Mouse (Mus musculus): ENCODE measurements around the gene Cript.

The Cript gene

GRCm38 (mm10) chr17:87025269-87025949, at the start of gene Cript, which contains the start of gene Pigf:
Cript (plus strand) TSS chr17:87025550.
Pigf (minus strand) TSS chr17:87025406.
- peak; percentile 95 for DNase-seq (ENCODE audit: low read depth, low spot score)

- DNase-seq (ENCODE audit: low read depth, low spot score) = no peak
Measured at GRCm38 (mm10) chr17:86976387-86976786, 49.0 kb upstream of the Cript start.

- DNase-seq (ENCODE audit: low read depth, low spot score) = no peak
Measured at GRCm38 (mm10) chr17:86978496-86978895, 46.9 kb upstream of the Cript start.

- DNase-seq (ENCODE audit: low read depth, low spot score) = no peak
Measured at GRCm38 (mm10) chr17:86981205-86981604, 44.1 kb upstream of the Cript start.

- DNase-seq (ENCODE audit: low read depth, low spot score) = no peak
Measured at GRCm38 (mm10) chr17:86981701-86982100, 43.6 kb upstream of the Cript start.

- peak; percentile 26 for DNase-seq (ENCODE audit: low read depth, low spot score)
Measured at GRCm38 (mm10) chr17:86982497-86982896, 42.9 kb upstream of the Cript start.

GRCm38 (mm10) chr17:86986449-86987138, 38.8 kb upstream of the Cript start:
- DNase-seq (ENCODE audit: low read depth, low spot score) = no peak

- DNase-seq (ENCODE audit: low read depth, low spot score) = no peak
Measured at GRCm38 (mm10) chr17:86988161-86988560, 37.2 kb upstream of the Cript start.

GRCm38 (mm10) chr17:86988601-86989184, 36.7 kb upstream of the Cript start:
- DNase-seq (ENCODE audit: low read depth, low spot score) = no peak

GRCm38 (mm10) chr17:86991306-86991705, 34.0 kb upstream of the Cript start:
- no peak for DNase-seq (ENCODE audit: low read depth, low spot score)

GRCm38 (mm10) chr17:86997323-86997722, 28.0 kb upstream of the Cript start:
- no peak for DNase-seq (ENCODE audit: low read depth, low spot score)

- DNase-seq (ENCODE audit: low read depth, low spot score) = no peak
Measured at GRCm38 (mm10) chr17:87008950-87009349, 16.4 kb upstream of the Cript start.

GRCm38 (mm10) chr17:87011301-87012019, 13.9 kb upstream of the Cript start:
- DNase-seq (ENCODE audit: low read depth, low spot score) = no peak

GRCm38 (mm10) chr17:87019692-87020091, 5.7 kb upstream of the Cript start:
- no peak for DNase-seq (ENCODE audit: low read depth, low spot score)

- DNase-seq (ENCODE audit: low read depth, low spot score) = no peak
Measured at GRCm38 (mm10) chr17:87024491-87025242, 683 bp upstream of the Cript start.

- no peak for DNase-seq (ENCODE audit: low read depth, low spot score)
Measured at GRCm38 (mm10) chr17:87036141-87037073, 11.1 kb downstream of the Cript start.

- DNase-seq (ENCODE audit: low read depth, low spot score) = no peak
Measured at GRCm38 (mm10) chr17:87038496-87038895, 13.1 kb downstream of the Cript start.

- DNase-seq (ENCODE audit: low read depth, low spot score) = no peak
Measured at GRCm38 (mm10) chr17:87041739-87042138, 16.4 kb downstream of the Cript start.

GRCm38 (mm10) chr17:87044364-87044763, 19.0 kb downstream of the Cript start:
- peak; percentile 75 for DNase-seq (ENCODE audit: low read depth, low spot score)

GRCm38 (mm10) chr17:87044796-87045195, 19.4 kb downstream of the Cript start:
- no peak for DNase-seq (ENCODE audit: low read depth, low spot score)

Measured in WW6 (cell line).